Comparison of ENCODE assay signal across 8 mouse cellular contexts in the genomic region with DNA sequence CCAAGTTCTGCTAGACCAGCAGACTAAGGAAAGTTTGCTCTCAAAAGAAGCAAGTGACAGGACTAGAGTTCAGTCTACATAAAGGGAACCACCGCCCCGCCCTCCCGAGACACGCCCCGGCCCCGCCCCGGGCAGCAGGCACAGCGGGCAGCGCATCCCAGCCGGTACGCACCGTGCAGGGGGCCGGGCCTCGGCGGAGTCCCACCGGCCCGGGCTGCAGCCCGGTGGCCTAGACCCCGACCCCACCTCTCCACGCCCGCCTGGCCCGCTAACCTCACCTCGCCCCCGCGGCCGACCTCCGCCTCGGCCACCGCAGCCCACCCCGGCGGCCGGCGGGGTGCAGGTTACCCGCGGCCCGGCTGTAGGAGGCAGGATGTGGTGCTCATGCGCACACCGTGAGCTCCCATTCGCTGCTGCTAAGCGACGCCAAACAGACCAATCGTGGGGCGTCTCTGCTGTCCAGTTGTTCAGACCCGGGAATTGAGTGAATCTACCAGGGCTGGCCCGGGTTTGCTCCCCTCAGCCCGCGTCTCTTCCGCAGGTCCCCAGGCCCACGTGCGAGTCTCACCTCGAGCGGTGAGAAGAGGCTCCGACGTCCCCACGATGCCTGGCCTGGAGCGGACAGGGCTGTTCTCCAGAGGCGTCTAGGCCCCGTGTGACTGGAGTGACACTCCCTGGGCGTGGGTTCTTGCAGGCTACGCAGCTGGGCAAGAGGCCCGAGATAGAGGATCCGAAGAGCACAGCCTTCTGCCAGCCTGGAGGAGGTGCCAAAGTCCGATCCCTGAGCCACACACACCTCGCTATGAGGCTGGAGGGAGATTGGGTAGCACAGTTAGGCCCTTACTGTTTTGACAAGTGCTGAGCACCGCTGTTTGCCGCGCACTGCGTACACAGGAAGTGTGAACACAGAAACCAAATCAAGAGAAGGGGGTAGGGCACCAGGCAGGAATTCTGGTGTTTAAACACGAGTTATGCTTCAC. TPM values are rescaled to one million over a fixed set of nuclear protein-coding genes. Genes with fewer than 3 reads are reported as not detected.
A peak's percentile ranks its signal among the peaks of the same experiment; 100 is the strongest.
DNase-seq lines count a peak whose midpoint lies in the region; ATAC-seq lines count a peak whose summit lies in the region.

A gene (minus strand): TSS at position 845 of the 980 bp plus-strand sequence.

- H3K4me3 ChIP-seq in hindbrain, embryonic 11.5 days (ENCODE audit: low read depth, low read length) = peak within 1 kb of the TSS; percentile 84

- no peaks in the 10 kb centered on the region for H3K9me3 ChIP-seq in hindbrain, embryonic 11.5 days (ENCODE audit: control insufficient read depth, low read length)

- H3K36me3 ChIP-seq in hindbrain, embryonic 11.5 days (ENCODE audit: control insufficient read depth, insufficient read depth, low read length) = no peaks in the 10 kb centered on the region

- peak within 1 kb of the TSS; percentile 90 for H3K9ac ChIP-seq in hindbrain, embryonic 11.5 days (ENCODE audit: low read depth, low read length)

- peak; percentile 96 for ATAC-seq in hindbrain, embryonic 11.5 days (ENCODE audit: low FRiP score)

- H3K4me2 ChIP-seq in hindbrain, embryonic 11.5 days (replicated peaks; ENCODE audit: low read depth, low read length) = peak within 1 kb of the TSS; percentile 94

- DNase-seq in MN1 (ENCODE audit: low spot score) = peak; percentile 91
- peak; percentile 85 for DNase-seq in cerebellum, adult 9-10 months
- peak; percentile 77 to 88 for DNase-seq in frontal cortex, adult 2 months (ENCODE audit: extremely low spot score in 1 of 2, low spot score in 1 of 2)
- DNase-seq in hindbrain, embryonic 11.5 days (ENCODE audit: low spot score) = peak; percentile 91
- DNase-seq in layer of hippocampus, postnatal 10 days (ENCODE audit: low spot score in 2 of 2) = peak; percentile 78 to 85
- peak; percentile 95 for DNase-seq in lung, postnatal 10 days
- DNase-seq in ovary, postnatal 36 days (ENCODE audit: low spot score) = peak; percentile 87
- peak; percentile 93 for DNase-seq in thymus, postnatal 25 days

- WGBS in hindbrain, embryonic 11.5 days = under 1% methylated on average over 57 of the region's 69 CpGs

- H3K4me1 ChIP-seq in hindbrain, embryonic 11.5 days (replicated peaks; ENCODE audit: control insufficient read depth, insufficient read depth, low read length) = peaks cover 12% of the 10 kb centered on the region

- H3K27me3 ChIP-seq in hindbrain, embryonic 11.5 days (ENCODE audit: control insufficient read depth, insufficient read depth, low read length) = no peaks in the 10 kb centered on the region

- H3K27ac ChIP-seq in hindbrain, embryonic 11.5 days (ENCODE audit: low read depth, low read length) = peak within 1 kb of the TSS; percentile 70

RNA-seq across cellular contexts. Expression of the gene that starts here (rescaled TPM):
- polyA plus RNA-seq in frontal cortex, adult 2 months (2012; rRNA removed) = 14.6 and 16.9 TPM in 2 replicates
- polyA plus RNA-seq in hindbrain, embryonic 11.5 days (2014; fragmentation: Nextera tagmentation; extraction: Ambion mirVana) = 15.7 and 22.9 TPM in 2 replicates
- total RNA-seq in layer of hippocampus, postnatal 10 days (2021) = 10 to 100 TPM; 30.4 to 33.4 TPM

Comparison
In these comparisons a context has a peak if more than half of its experiments do, and no peak if none do; other contexts are left out.
1. Peak in every context shown above with its lines: DNase-seq, ATAC-seq, H3K4me3 ChIP-seq and H3K27ac ChIP-seq.